Mouse (Mus musculus): ENCODE measurements at regions not wholly inside any gene's neighbourhood (a gene's known extent, or its start where the extent isn't known, plus 50 kb on each side); places are given as distances from the start of the nearest gene placed in this dataset.
A peak's percentile ranks its signal among the peaks of the same experiment; 100 is the strongest.
"Not testable (repeated sequence)": the region's sequence is repeated elsewhere in the genome, so short reads cannot be mapped to it uniquely, and the experiment has no call there.

- no peak for DNase-seq
Measured at GRCm38 (mm10) chr5:134046086-134046485, 53.4 kb upstream of the Castor2 start.

GRCm38 (mm10) chr5:134042938-134043337 is 56.6 kb upstream of the Castor2 start:
- DNase-seq: not testable (repeated sequence)

- peak; percentile 10 for DNase-seq
Measured at GRCm38 (mm10) chr5:134027316-134027966, 72.1 kb upstream of the Castor2 start.

- DNase-seq: no peak
Measured at GRCm38 (mm10) chr5:134019651-134020432, 79.7 kb upstream of the Castor2 start.

- DNase-seq: peak; percentile 89
Measured at GRCm38 (mm10) chr5:134014257-134015163, 85.0 kb upstream of the Castor2 start.

GRCm38 (mm10) chr5:134013206-134013605 is 86.3 kb upstream of the Castor2 start:
- DNase-seq: no peak

GRCm38 (mm10) chr5:134009843-134010242 is 89.7 kb upstream of the Castor2 start:
- no peak for DNase-seq

- DNase-seq: peak; percentile 20
Measured at GRCm38 (mm10) chr5:134007127-134007771, 92.3 kb upstream of the Castor2 start.

GRCm38 (mm10) chr5:134006470-134007126 is 92.9 kb upstream of the Castor2 start:
- DNase-seq: peak; percentile 87

GRCm38 (mm10) chr5:134006001-134006400 is 93.5 kb upstream of the Castor2 start:
- no peak for DNase-seq

- no peak for DNase-seq
Measured at GRCm38 (mm10) chr5:134000100-134000499, 99.4 kb upstream of the Castor2 start.

- DNase-seq: peak; percentile 17
Measured at GRCm38 (mm10) chr5:133999698-134000097, 99.8 kb upstream of the Castor2 start.

GRCm38 (mm10) chr5:133991994-133992393 is 107.5 kb upstream of the Castor2 start:
- no peak for DNase-seq

- peak; percentile 58 for DNase-seq
Measured at GRCm38 (mm10) chr5:133991556-133991955, 108.0 kb upstream of the Castor2 start.

GRCm38 (mm10) chr5:133983249-133983966 is 116.1 kb upstream of the Castor2 start:
- no peak for DNase-seq

GRCm38 (mm10) chr5:133970421-133970914 is 129.0 kb upstream of the Castor2 start:
- DNase-seq: no peak

- DNase-seq: no peak
Measured at GRCm38 (mm10) chr5:133963301-133963700, 136.2 kb upstream of the Castor2 start.

- no peak for DNase-seq
Measured at GRCm38 (mm10) chr5:133940841-133941240, 158.7 kb upstream of the Castor2 start.

GRCm38 (mm10) chr5:133940030-133940429 is 159.5 kb upstream of the Castor2 start:
- DNase-seq: no peak

- DNase-seq: no peak
Measured at GRCm38 (mm10) chr5:133937967-133938918, 161.3 kb upstream of the Castor2 start.

Measured in kidney, postnatal 10 days (tissue).